Mouse (Mus musculus) liver (tissue): ENCODE data around the gene Cnn2.
"Not testable (repeated sequence)": the region's sequence is repeated elsewhere in the genome, so short reads cannot be mapped to it uniquely, and the experiment has no call there.

ENCODE experiments used
- DNase-seq: peaks from one replicate; pipeline ENCODE4 v3.0.0-alpha.2; 2020; ENCODE audit warnings: mixed read lengths

The Cnn2 gene

DNA sequence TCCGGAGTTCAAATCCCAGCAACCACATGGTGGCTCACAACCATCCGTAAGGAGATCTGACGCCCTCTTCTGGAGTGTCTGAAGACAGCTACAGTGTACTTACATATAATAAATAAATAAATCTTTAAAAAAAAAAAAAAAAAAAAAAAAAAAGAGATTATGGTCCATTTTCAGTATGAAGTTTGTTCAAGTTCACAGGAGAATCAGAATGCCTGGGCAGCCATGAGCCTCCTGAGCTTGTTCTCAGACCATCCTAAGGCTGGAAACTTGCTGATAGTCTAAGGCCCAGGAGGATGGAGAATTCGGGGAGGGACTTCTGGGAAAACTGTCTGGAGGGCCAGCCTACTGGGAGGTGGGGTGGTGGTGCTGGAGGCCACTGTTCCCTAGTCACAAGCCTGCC is 57.0 kb downstream of the Cnn2 start:
- not testable (repeated sequence) for DNase-seq
